Mouse (Mus musculus): ENCODE data around the gene Tkt. TPM values are rescaled to one million over a fixed set of nuclear protein-coding genes. Genes with fewer than 3 reads are reported as not detected.

Gene Tkt
- 316 and 334 TPM in 2 replicates for polyA plus RNA-seq (2016; fragmentation: Nextera tagmentation; extraction: Ambion mirVana)

DNA sequence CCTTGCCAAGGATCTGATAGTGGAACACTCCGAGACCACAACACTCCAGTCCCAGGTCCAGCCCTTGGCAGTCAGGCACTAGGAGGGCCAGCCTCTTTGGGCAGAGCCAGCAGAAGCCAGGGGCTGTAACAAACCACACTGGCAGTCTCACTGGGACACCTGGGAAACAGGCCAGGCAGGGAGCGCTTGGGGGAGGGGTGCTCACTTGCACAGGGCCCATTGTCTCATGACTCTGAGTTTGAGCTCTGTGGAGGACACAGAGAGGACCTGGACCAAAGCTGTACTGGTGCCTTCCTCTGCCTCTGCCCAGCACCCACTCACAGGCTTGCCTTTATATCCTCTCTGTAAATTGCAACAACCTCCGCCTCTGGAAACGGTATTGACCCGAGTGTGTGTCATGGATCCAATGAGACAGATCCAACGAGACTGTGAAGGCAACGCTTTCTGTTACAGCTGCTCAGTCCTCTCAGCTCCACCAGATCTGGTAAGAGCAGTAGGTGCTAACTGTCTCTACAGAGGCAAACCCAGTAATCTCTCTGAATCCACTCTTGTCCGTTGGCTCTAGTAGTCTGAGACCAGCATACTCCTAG lies at the start of gene Tkt:
Tkt (plus strand) TSS at position 229 of the 590 bp plus-strand sequence.
- Histone ChIP-seq H3K4me1 (peaks cover 46% of the 10 kb centered on the region), H3K4me3 (peak within 1 kb of the TSS; percentile 91), H3K27me3 (replicated peaks; ENCODE audit: low read depth, poor library complexity, severe bottlenecking) (no peaks in the 10 kb centered on the region), H3K36me3 (replicated peaks) (peaks cover 13% of the 10 kb centered on the region), H3K27ac (replicated peaks) (peak within 1 kb of the TSS; percentile 97), H3K9me3 (no peaks in the 10 kb centered on the region)
- peak; percentile 51 for DNase-seq (ENCODE audit: low spot score)
- WGBS: 22% methylated on average over 8 of the region's 8 CpGs

DNA sequence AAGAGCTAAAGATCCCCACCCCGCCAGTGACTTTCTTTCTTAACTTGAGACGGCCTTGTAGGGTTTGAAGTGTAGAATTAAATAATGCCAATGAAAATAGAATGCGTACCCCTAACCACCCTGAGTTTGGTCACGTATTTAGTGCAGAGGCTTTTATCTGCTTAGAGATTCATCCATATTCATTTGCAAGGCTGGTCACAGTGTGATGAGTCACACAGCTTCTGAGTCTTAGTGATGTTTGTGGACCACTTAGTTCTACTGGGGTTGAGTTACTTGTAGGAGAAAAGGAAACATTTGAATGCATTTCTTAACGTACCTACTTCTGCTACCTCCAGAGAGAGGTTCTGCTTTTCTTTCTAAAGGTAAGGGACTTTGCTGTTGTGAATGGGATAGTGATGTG lies 43.2 kb upstream of the Tkt start:
- no peak for DNase-seq (ENCODE audit: low spot score)
- Histone ChIP-seq H3K9me3 (no peaks in the 10 kb centered on the region), H3K27me3 (replicated peaks; ENCODE audit: low read depth, poor library complexity, severe bottlenecking) (no peaks in the 10 kb centered on the region), H3K27ac (replicated peaks) (no peak overlapping the region), H3K4me3 (no peak overlapping the region), H3K4me1 (no peaks in the 10 kb centered on the region), H3K36me3 (replicated peaks) (peaks cover 98% of the 10 kb centered on the region)
- WGBS: 94% methylated on average over 5 of the region's 5 CpGs

DNA sequence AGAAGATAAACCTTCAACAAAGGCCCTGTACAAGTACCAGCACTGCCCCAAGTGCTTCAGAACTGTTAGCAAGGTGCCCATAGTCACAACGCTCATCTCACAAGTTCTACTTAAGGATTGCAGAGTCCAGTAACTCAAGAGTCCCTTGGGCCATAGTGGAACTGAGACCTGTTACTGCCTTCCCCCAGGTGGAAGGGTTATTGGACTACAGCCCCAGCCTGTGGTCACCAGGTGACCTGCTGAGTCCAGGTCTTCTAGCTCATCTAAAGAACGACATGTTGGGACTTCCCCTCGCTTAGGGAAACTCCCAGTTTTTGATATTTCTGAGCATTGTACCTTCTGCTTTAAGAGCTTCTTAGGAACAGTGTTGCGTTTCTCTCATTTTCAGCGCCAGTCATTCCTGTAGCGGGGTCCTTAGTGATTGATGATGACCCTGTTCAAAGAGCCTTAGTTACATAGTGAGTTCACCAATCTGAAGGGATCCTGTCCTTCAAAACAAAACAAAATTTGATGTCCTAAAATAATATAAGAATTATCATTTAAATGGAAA lies 37.9 kb upstream of the Tkt start:
- no peaks in the 10 kb centered on the region for H3K4me1 ChIP-seq
- H3K36me3 ChIP-seq (replicated peaks): peaks cover 97% of the 10 kb centered on the region
- H3K4me3 ChIP-seq: no peak overlapping the region
- no peak overlapping the region for H3K27ac ChIP-seq (replicated peaks)
- H3K27me3 ChIP-seq (replicated peaks; ENCODE audit: low read depth, poor library complexity, severe bottlenecking): no peaks in the 10 kb centered on the region
- H3K9me3 ChIP-seq: no peaks in the 10 kb centered on the region
- WGBS: 94% methylated on average over 6 of the region's 6 CpGs
- no peak for DNase-seq (ENCODE audit: low spot score)

DNA sequence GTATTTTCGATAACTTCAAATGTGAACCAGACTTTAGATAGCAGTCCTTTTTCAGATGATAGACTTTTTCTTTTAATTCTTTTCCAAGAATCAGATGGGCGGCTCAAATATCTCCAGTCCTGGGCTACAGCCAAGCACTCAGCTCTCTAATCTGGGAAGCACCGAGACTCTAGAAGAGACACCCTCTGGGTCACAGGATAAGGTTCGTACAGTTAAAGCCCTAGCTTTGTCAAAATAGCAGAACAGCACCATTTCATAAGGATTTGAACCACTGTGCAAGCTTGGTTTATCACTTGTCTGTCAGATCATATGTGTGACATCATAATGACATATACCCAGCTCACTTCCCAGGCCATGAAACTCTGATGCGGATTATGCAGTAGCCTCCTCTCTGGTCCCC lies 35.3 kb upstream of the Tkt start:
- WGBS: 94% methylated on average over 5 of the region's 5 CpGs
- H3K4me1 ChIP-seq: no peaks in the 10 kb centered on the region
- peaks cover 94% of the 10 kb centered on the region for H3K36me3 ChIP-seq (replicated peaks)
- no peak overlapping the region for H3K27ac ChIP-seq (replicated peaks)
- no peak for DNase-seq (ENCODE audit: low spot score)
- H3K27me3 ChIP-seq (replicated peaks; ENCODE audit: low read depth, poor library complexity, severe bottlenecking): no peaks in the 10 kb centered on the region
- H3K4me3 ChIP-seq: no peak overlapping the region
- H3K9me3 ChIP-seq: no peaks in the 10 kb centered on the region

DNA sequence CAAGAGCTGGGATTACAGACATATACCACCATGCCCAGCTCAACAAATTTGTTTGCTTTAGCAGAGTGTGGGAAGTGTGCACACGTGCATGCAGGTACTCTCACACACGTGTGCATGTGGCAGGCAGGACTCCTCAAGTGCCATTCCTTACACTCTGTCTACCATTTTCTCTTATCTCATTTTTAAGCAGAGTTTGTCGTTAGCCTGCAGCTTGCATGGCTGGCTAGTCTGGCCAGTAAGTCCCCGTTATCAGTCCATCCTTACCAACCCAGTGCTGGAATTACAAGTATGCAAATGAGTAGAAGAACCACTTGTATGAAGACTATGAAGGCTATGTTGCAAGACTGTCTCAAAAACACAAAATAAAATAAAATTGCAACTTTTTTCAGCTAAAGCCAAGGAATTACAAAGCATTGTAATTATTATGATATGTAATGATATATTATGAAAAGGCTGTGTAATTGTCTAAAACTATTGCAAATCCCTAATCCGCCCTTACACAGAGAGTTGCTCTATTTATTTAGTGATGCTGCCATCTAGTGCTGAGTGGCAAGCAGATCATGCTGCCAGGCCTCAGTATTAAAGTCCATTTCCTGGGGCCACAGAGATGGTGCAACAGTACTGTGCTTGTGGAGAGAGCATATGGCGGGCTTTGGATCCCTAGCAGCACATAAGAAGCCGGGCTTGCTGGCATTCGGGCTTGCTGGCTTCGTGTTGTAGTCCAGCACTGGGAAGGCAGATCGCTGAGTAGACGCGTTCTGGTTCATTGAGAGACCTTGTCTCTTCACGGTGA lies 32.0 kb upstream of the Tkt start:
- WGBS: 90% methylated on average over 13 of the region's 13 CpGs
- no peak overlapping the region for H3K4me3 ChIP-seq
- H3K27me3 ChIP-seq (replicated peaks; ENCODE audit: low read depth, poor library complexity, severe bottlenecking): no peaks in the 10 kb centered on the region
- H3K4me1 ChIP-seq: no peaks in the 10 kb centered on the region
- peaks cover 96% of the 10 kb centered on the region for H3K36me3 ChIP-seq (replicated peaks)
- H3K27ac ChIP-seq (replicated peaks): no peak overlapping the region
- H3K9me3 ChIP-seq: no peaks in the 10 kb centered on the region
- no peak for DNase-seq (ENCODE audit: low spot score)

DNA sequence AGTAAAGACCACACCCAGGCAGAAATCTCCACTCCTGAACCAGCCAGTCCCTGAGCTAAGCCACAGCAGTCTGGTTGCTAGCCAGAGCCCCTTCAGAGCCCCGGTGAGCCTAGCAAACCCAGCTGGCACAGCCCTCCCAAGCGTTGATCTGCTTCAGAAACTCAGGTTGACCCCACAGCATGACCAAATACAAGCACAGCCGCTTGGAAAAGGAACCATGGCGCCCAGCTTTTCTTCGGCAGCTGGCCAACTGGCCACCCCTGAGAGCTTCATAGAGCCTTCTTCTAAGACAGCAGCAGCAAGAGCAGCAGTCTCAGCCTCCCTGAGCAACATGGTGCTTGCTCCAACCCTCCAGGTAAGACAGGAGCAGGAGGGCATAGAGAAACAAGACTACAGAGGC lies 28.8 kb upstream of the Tkt start:
- Histone ChIP-seq H3K27me3 (replicated peaks; ENCODE audit: low read depth, poor library complexity, severe bottlenecking) (no peaks in the 10 kb centered on the region), H3K27ac (replicated peaks) (no peak overlapping the region), H3K4me3 (no peak overlapping the region), H3K4me1 (no peaks in the 10 kb centered on the region), H3K9me3 (no peaks in the 10 kb centered on the region), H3K36me3 (replicated peaks) (peaks cover 97% of the 10 kb centered on the region)
- DNase-seq (ENCODE audit: low spot score): no peak
- 95% methylated on average over 5 of the region's 5 CpGs for WGBS

DNA sequence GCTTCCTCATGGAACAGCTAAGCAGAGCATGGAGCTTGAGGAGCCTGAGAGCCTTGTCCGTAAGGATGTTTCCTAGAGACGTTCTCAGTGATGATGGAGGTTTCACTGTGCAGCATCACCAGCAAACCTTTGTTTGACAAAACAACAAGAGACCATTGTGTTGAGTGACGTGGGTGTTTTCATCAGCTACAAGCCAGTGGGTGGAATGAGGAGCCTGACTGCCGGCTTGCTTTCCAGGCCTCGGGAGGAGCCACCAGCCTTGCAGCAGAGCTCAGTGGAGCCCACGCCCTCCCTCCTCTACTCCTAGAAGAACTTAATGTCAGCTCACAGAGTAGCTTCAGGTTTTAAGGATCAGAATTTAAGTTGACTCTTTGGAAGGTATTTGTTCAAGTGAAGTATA lies 24.8 kb upstream of the Tkt start:
- Histone ChIP-seq H3K36me3 (replicated peaks) (peaks cover 98% of the 10 kb centered on the region), H3K4me3 (no peak overlapping the region)
- WGBS: 73% methylated on average over 6 of the region's 6 CpGs

DNA sequence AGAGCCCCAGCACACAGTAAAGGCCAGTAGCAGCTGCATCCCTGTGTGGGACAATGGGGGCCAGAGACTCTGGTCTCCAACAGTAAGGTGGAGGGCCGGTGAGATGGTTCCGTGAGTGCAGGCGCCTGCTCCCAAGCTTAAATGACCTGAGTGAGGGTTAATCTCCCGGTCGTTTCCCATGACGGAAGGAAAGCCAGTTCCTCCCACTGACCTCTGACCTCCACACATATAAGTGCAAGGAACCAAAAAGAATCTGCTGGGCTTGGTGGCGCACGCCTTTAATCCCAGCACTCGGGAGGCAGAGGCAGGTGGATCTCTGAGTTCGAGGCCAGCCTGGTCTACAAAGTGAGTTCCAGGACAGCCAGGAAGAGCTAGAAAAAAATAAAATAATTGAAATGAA lies 19.8 kb upstream of the Tkt start:
- no peak overlapping the region for H3K27ac ChIP-seq (replicated peaks)

More for the DNA sequence above, 24.8 kb upstream of the Tkt start:
- Histone ChIP-seq H3K27me3 (replicated peaks; ENCODE audit: low read depth, poor library complexity, severe bottlenecking) (no peaks in the 10 kb centered on the region), H3K27ac (replicated peaks) (no peak overlapping the region), H3K9me3 (no peaks in the 10 kb centered on the region), H3K4me1 (no peaks in the 10 kb centered on the region)
- DNase-seq (ENCODE audit: low spot score): no peak

DNA sequence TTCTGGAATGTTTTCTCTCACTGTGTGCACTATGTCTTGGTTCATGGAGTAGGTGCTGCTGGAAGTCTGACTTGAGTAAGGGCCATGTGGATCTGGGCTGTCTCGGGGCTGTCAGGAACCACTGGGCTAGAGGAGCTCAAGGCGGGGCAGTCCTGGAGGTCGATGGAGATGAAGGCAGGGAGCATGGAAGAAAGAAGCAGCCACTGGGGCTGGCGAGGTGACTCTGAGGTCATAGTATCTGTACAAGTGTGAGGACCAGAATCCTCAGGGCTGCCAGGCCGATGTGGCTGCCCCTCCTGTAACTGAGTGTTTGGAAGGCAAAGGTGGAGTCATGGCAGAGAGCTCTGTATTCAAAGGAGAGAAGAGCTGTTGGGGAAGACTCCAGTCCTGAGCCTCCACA lies 19.2 kb upstream of the Tkt start:
- no peaks in the 10 kb centered on the region for H3K4me1 ChIP-seq
- no peak for DNase-seq (ENCODE audit: low spot score)
- no peak overlapping the region for H3K27ac ChIP-seq (replicated peaks)
- WGBS: 83% methylated on average over 5 of the region's 5 CpGs
- H3K4me3 ChIP-seq: no peak overlapping the region
- H3K27me3 ChIP-seq (replicated peaks; ENCODE audit: low read depth, poor library complexity, severe bottlenecking): no peaks in the 10 kb centered on the region
- peaks cover 58% of the 10 kb centered on the region for H3K36me3 ChIP-seq (replicated peaks)
- no peaks in the 10 kb centered on the region for H3K9me3 ChIP-seq

More for the DNA sequence above, 19.8 kb upstream of the Tkt start:
- Histone ChIP-seq H3K27me3 (replicated peaks; ENCODE audit: low read depth, poor library complexity, severe bottlenecking) (no peaks in the 10 kb centered on the region), H3K4me1 (no peaks in the 10 kb centered on the region), H3K9me3 (no peaks in the 10 kb centered on the region), H3K36me3 (replicated peaks) (peaks cover 64% of the 10 kb centered on the region), H3K4me3 (no peak overlapping the region)
- no peak for DNase-seq (ENCODE audit: low spot score)
- WGBS: 86% methylated on average over 10 of the region's 10 CpGs

DNA sequence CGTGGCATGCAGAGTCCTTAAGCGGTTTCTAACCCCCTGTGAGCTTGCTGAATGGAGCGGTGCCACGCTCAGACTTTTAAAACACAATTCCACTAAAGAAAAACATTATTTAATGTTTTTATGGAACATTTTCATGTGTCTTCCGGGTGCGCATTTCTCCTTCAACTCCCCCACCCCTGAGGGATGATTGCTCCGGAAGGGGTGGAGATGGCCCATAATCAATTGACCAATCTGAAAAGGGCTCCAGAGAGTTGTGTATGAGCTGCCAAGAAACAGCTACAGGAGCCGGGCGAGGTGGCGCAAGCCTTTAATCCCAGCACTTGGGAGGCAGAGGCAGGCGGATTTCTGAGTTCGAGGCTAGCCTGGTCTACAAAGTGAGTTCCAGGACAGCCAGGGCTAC lies 18.7 kb upstream of the Tkt start:
- Histone ChIP-seq H3K36me3 (replicated peaks) (peaks cover 53% of the 10 kb centered on the region), H3K27ac (replicated peaks) (no peak overlapping the region), H3K4me1 (no peaks in the 10 kb centered on the region), H3K4me3 (no peak overlapping the region), H3K27me3 (replicated peaks; ENCODE audit: low read depth, poor library complexity, severe bottlenecking) (no peaks in the 10 kb centered on the region), H3K9me3 (no peaks in the 10 kb centered on the region)
- 94% methylated on average over 12 of the region's 12 CpGs for WGBS
- no peak for DNase-seq (ENCODE audit: low spot score)

DNA sequence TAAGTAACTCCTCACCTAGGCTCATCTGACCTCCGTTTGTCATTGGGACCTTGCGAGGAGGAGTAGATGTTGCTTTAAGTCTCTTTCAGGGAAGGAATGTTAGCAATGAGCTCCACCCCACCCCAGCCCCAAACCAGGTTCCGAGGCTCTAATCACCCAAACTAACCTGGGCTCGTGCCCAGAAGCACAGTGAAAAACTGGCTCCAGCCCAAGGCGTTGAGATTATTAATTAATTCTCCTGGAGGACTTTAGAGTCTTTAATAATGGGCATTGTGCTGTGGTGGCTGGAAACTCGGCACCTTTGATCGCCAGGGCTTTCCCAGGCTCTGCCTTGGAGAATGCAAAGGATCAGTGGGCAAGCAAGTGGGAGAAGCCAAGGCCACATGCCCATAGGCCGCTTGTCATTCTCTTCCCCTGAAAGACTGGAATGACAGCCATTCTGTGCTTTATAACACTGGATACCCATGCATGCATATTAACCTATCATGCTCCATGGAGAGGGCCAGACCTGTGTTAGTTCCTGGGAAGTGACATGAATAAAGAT lies 17.4 kb upstream of the Tkt start:
- DNase-seq (ENCODE audit: low spot score): no peak
- Histone ChIP-seq H3K27ac (replicated peaks) (no peak overlapping the region), H3K9me3 (no peaks in the 10 kb centered on the region), H3K4me3 (no peak overlapping the region), H3K36me3 (replicated peaks) (peaks cover 40% of the 10 kb centered on the region), H3K27me3 (replicated peaks; ENCODE audit: low read depth, poor library complexity, severe bottlenecking) (no peaks in the 10 kb centered on the region), H3K4me1 (no peaks in the 10 kb centered on the region)
- 82% methylated on average over 8 of the region's 8 CpGs for WGBS

DNA sequence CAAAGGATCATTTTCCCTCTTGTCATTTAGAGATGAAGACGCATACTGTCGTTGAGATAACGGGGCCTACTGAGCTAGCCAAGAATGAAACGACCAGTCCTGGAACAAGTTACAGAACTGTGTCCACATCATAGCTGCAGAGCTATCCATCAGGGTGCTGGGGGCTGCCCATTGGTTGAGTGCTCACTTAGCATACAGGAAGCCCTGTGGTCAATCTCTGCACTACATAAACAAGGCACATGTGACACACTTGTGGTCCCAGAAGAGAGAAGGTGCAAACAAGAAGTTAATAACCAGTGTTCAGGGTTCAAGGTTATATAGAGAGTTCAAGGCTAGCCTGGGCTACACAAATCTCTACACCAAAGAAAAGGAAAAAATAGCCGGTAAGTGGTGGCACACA lies 16.7 kb upstream of the Tkt start:
- H3K36me3 ChIP-seq (replicated peaks): peaks cover 33% of the 10 kb centered on the region
- no peak overlapping the region for H3K27ac ChIP-seq (replicated peaks)

DNA sequence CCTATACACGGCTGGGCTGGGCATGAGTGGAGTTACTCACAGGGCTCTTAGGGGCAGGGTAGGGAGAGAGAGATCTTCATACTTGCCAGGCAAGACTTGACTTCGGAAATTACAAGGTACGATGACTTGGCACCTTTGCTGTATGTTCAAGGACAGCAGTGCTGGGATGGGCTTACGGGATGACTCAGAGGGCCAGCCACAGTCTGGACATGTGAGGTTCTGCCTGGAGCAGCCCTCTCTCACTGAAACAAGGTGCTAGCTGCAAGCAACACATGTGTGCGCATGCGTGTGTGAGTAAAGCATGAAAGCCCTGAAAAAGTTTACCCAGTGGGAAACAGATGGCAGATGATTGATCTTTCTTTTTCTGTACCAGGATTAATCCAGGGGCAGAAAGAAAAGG lies 16.3 kb upstream of the Tkt start:
- Histone ChIP-seq H3K9me3 (no peaks in the 10 kb centered on the region), H3K4me1 (no peaks in the 10 kb centered on the region), H3K27ac (replicated peaks) (no peak overlapping the region), H3K4me3 (no peak overlapping the region), H3K27me3 (replicated peaks; ENCODE audit: low read depth, poor library complexity, severe bottlenecking) (no peaks in the 10 kb centered on the region), H3K36me3 (replicated peaks) (peaks cover 29% of the 10 kb centered on the region)
- DNase-seq (ENCODE audit: low spot score): no peak
- WGBS: 92% methylated on average over 6 of the region's 6 CpGs

More for the DNA sequence above, 16.7 kb upstream of the Tkt start:
- H3K27me3 ChIP-seq (replicated peaks; ENCODE audit: low read depth, poor library complexity, severe bottlenecking): no peaks in the 10 kb centered on the region
- no peaks in the 10 kb centered on the region for H3K9me3 ChIP-seq
- H3K4me3 ChIP-seq: no peak overlapping the region
- 88% methylated on average over 5 of the region's 5 CpGs for whole genome bisulfite sequencing
- H3K4me1 ChIP-seq: no peaks in the 10 kb centered on the region
- no peak for DNase-seq (ENCODE audit: low spot score)
